Mouse (Mus musculus): ENCODE measurements around the gene Ryr3.

DNA sequence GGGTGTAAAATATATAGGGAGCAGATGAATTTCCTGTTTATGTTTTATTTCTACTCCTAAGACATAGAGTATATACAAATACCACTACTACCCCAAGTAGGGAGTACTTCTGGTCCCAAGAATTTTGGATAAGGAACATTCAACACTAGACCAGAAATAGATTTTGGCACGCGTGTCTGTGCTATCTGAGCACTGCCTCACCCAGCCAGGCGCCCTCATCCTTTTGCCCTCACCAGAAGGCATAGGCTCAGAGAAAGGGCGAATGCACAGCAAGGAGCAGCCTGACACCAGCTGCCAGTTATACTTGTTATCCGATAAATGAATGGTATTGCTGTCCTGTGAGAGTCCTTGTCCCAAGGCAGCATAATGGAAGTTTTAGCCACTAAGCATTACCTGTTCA, 579.7 kb downstream of the Ryr3 start:
- TF ChIP-seq POLR2A (IDR thresholded peaks at IDR 0.05; ENCODE audit: insufficient read depth, low read depth, low read length) (no peak), CTCF (IDR thresholded peaks at IDR 0.05; ENCODE audit: insufficient read depth, low read depth, low read length) (no peak)

All from olfactory bulb, adult 2 months (tissue).